Mouse (Mus musculus): ENCODE measurements around the gene Gm44973. TPM values are rescaled to one million over a fixed set of nuclear protein-coding genes. Genes with fewer than 3 reads are reported as not detected.

Gene Gm44973
- polyA plus RNA-seq (2014; fragmentation: Nextera tagmentation; extraction: Ambion mirVana): 0.74 TPM in 1 of 2 replicates, not detected in the other

DNA sequence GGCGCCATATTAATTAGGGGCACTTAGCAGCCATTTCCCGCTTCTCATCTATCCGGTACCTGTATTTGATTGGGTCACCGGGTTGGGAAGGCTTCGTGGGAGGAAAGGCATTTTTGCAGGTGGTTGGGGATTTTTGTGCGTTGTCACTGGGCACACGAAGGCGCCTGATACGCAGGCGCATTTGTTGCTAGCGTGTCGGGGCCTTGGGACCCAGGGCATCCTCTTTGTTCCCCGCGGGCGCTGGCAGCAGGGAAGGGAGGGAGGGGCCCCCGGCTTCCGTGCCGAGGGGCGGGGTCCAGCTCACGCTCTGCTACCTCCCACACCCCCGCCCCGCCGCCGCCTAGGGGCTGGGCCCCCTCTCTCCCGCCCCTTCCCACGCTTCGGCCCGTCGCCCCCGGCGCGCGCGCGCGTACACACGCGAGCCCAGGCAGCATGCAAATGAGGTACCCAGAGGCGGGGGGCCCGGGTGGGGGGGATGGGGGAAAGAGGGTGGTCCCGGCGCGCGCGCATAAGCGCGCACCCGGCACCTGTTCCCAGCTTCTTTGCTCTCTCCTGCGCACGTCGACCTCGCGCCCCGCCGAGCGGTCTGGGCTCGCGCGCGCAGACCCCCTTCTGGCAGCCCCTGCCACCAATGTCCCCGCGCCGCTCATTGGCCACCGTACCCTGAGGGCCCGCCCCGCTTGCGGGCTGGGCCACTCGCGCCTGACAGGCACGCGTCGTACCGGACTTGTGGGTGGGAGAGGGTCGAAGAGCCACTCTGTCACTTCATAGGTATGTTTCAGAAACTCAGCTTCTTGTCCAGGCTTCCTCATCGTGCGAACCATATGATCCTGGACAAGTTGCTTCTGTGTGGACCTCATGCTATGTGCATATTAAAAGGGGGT lies at the start of gene Gm44973:
Gm44973 (plus strand) TSS at position 379 of the 884 bp plus-strand sequence.
- Histone ChIP-seq H3K9ac (peak within 1 kb of the TSS; percentile 76), H3K27ac (ENCODE audit: low read depth) (peak within 1 kb of the TSS; percentile 97), H3K9me3 (ENCODE audit: low read depth, low read length) (no peaks in the 10 kb centered on the region), H3K4me1 (ENCODE audit: insufficient read depth) (no peaks in the 10 kb centered on the region), H3K36me3 (ENCODE audit: insufficient read depth) (peaks cover 26% of the 10 kb centered on the region), H3K27me3 (ENCODE audit: insufficient read depth, low read length) (no peaks in the 10 kb centered on the region), H3K4me2 (peak within 1 kb of the TSS; percentile 66), H3K4me3 (ENCODE audit: low read depth, low read length) (peak within 1 kb of the TSS; percentile 62)
- DNase-seq: peak; percentile 95
- TF ChIP-seq CTCF (IDR thresholded peaks at IDR 0.05; ENCODE audit: low read depth): no peak
- WGBS: 1% methylated on average over 67 of the region's 76 CpGs
- ATAC-seq (ENCODE audit: insufficient read depth): peak; percentile 77

GRCm38 (mm10) chr7:4971068-4971467 lies 44.2 kb upstream of the Gm44973 start, which contains the start of gene Sbk3:
Sbk3 (minus strand) TSS chr7:4971168.
- TF ChIP-seq CTCF (IDR thresholded peaks at IDR 0.05; ENCODE audit: low read depth): no peak
- ATAC-seq (ENCODE audit: insufficient read depth): no peak; the same call in 1 of the 2 replicates
- H3K4me3 ChIP-seq (ENCODE audit: low read depth, low read length): no peak within 1 kb of the TSS
- H3K9ac ChIP-seq: no peak within 1 kb of the TSS
- H3K9me3 ChIP-seq (ENCODE audit: low read depth, low read length): no peaks in the 10 kb centered on the region
- peak within 1 kb of the TSS; percentile 15; the same call in 1 of the 2 replicates for H3K27ac ChIP-seq (ENCODE audit: low read depth)
- no peaks in the 10 kb centered on the region for H3K36me3 ChIP-seq (ENCODE audit: insufficient read depth)
- 38% methylated on average over 6 of the region's 6 CpGs for WGBS
- H3K27me3 ChIP-seq (ENCODE audit: insufficient read depth, low read length): no peaks in the 10 kb centered on the region
- no peak for DNase-seq
- no peak within 1 kb of the TSS for H3K4me2 ChIP-seq
- no peaks in the 10 kb centered on the region for H3K4me1 ChIP-seq (ENCODE audit: insufficient read depth)

- peak; percentile 84 for ATAC-seq (ENCODE audit: insufficient read depth)
- no peaks in the 10 kb centered on the region for H3K36me3 ChIP-seq (ENCODE audit: insufficient read depth)
- H3K9ac ChIP-seq: no peak overlapping the region
- peak overlapping the region; percentile 15; the same call in 1 of the 2 replicates for H3K27ac ChIP-seq (ENCODE audit: low read depth)
- no peak overlapping the region for H3K4me3 ChIP-seq (ENCODE audit: low read depth, low read length)
- H3K9me3 ChIP-seq (ENCODE audit: low read depth, low read length): no peaks in the 10 kb centered on the region
- TF ChIP-seq CTCF (IDR thresholded peaks at IDR 0.05; ENCODE audit: low read depth): no peak
- 11% methylated on average over 7 of the region's 7 CpGs for WGBS
- H3K27me3 ChIP-seq (ENCODE audit: insufficient read depth, low read length): no peaks in the 10 kb centered on the region
- H3K4me1 ChIP-seq (ENCODE audit: insufficient read depth): no peaks in the 10 kb centered on the region
- DNase-seq: peak; percentile 65
- H3K4me2 ChIP-seq: no peak overlapping the region
These were observed 43.6 kb upstream of the Gm44973 start for GRCm38 (mm10) chr7:4971710-4972109.

DNA sequence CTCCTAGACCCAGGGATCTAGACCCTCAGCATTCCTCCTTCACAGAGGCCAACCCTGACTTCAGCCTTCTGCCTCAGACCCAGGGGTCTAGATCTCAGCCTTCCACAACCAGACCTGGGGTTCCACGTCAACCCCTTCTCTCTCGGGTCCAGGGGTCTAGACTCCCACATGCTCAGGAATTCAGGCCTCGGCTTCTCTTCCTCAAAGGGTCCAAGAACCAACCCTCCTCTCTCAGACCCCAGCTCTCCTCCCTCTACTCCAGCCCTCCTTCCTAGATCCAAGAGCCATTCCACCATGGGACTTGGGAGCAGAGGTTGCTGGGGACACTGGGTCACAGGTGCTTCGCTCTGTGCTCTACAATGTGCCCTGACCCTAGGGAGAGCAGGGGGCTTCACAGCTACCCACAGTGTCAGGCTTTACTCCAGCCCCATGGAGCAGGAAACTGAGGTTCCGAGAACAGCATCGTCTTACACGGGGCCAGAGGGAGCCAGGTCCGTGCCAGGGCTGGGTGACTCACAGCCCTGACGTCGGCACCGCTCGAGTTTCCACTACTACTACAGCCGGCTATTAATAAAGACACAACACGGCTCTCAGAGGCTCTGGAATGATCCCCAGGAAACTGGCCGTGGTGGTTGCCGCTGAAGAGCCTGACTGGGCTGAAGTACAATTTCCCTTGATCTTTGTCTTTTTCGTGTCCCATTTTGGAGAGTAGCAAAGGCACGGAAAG lies 42.8 kb upstream of the Gm44973 start:
- TF ChIP-seq CTCF (IDR thresholded peaks at IDR 0.05; ENCODE audit: low read depth): no peak
- Histone ChIP-seq H3K27ac (ENCODE audit: low read depth) (peak overlapping the region; percentile 15), H3K4me1 (ENCODE audit: insufficient read depth) (no peaks in the 10 kb centered on the region), H3K4me3 (ENCODE audit: low read depth, low read length) (no peak overlapping the region), H3K9ac (no peak overlapping the region), H3K27me3 (ENCODE audit: insufficient read depth, low read length) (no peaks in the 10 kb centered on the region), H3K4me2 (no peak overlapping the region), H3K36me3 (ENCODE audit: insufficient read depth) (no peaks in the 10 kb centered on the region), H3K9me3 (ENCODE audit: low read depth, low read length) (no peaks in the 10 kb centered on the region)
- WGBS: 64% methylated on average over 18 of the region's 18 CpGs
- DNase-seq: peak; percentile 15
- ATAC-seq (ENCODE audit: insufficient read depth): 0 out of 2 replicates have a peak, but pooled peaks have one; percentile 1

- no peaks in the 10 kb centered on the region for H3K9me3 ChIP-seq (ENCODE audit: low read depth, low read length)
- no peak overlapping the region for H3K27ac ChIP-seq (ENCODE audit: low read depth)
- H3K9ac ChIP-seq: no peak overlapping the region
- no peak overlapping the region for H3K4me3 ChIP-seq (ENCODE audit: low read depth, low read length)
- H3K4me1 ChIP-seq (ENCODE audit: insufficient read depth): no peaks in the 10 kb centered on the region
- 49% methylated on average over 4 of the region's 4 CpGs for WGBS
- DNase-seq (no peak), ATAC-seq (ENCODE audit: insufficient read depth) (no peak)
- no peak overlapping the region for H3K4me2 ChIP-seq
- H3K36me3 ChIP-seq (ENCODE audit: insufficient read depth): no peaks in the 10 kb centered on the region
- no peak for TF ChIP-seq CTCF (IDR thresholded peaks at IDR 0.05; ENCODE audit: low read depth)
- no peaks in the 10 kb centered on the region for H3K27me3 ChIP-seq (ENCODE audit: insufficient read depth, low read length)
These were observed 39.8 kb upstream of the Gm44973 start for GRCm38 (mm10) chr7:4975455-4975854.

DNA sequence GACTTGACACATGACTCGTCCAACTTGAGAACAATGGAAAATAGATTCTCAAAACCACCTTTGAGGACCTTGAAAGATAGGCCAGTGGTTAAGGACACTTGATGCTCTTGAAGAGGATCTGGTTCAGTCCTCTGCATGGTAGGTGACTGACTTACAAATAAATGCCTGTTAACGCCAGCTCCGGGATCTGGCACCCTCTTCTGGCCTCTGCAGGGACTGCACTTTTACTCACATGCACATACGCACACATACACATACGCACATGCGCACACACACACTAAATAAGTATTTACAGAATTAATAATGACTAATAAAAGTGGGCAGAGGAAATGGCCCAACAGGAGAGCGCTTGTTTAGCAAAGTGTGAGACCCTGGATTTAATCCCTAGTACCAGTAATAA lies 38.5 kb upstream of the Gm44973 start:
- H3K36me3 ChIP-seq (ENCODE audit: insufficient read depth): no peaks in the 10 kb centered on the region
- no peaks in the 10 kb centered on the region for H3K4me1 ChIP-seq (ENCODE audit: insufficient read depth)
- no peak overlapping the region for H3K4me3 ChIP-seq (ENCODE audit: low read depth, low read length)
- H3K27ac ChIP-seq (ENCODE audit: low read depth): no peak overlapping the region
- no peak for DNase-seq
- H3K9ac ChIP-seq: no peak overlapping the region
- H3K4me2 ChIP-seq: no peak overlapping the region
- WGBS: 84% methylated on average over 7 of the region's 7 CpGs
- no peak for ATAC-seq (ENCODE audit: insufficient read depth)
- H3K9me3 ChIP-seq (ENCODE audit: low read depth, low read length): no peaks in the 10 kb centered on the region
- TF ChIP-seq CTCF (IDR thresholded peaks at IDR 0.05; ENCODE audit: low read depth): peak; percentile 30
- no peaks in the 10 kb centered on the region for H3K27me3 ChIP-seq (ENCODE audit: insufficient read depth, low read length)

GRCm38 (mm10) chr7:4988250-4988649 lies 27.0 kb upstream of the Gm44973 start:
- TF ChIP-seq CTCF (IDR thresholded peaks at IDR 0.05; ENCODE audit: low read depth): no peak
- ATAC-seq (ENCODE audit: insufficient read depth): no peak
- Histone ChIP-seq H3K27ac (ENCODE audit: low read depth) (no peak overlapping the region), H3K4me1 (ENCODE audit: insufficient read depth) (no peaks in the 10 kb centered on the region), H3K4me3 (ENCODE audit: low read depth, low read length) (no peak overlapping the region), H3K4me2 (no peak overlapping the region), H3K9me3 (ENCODE audit: low read depth, low read length) (no peaks in the 10 kb centered on the region; the same call in 1 of the 2 replicates), H3K9ac (no peak overlapping the region), H3K36me3 (ENCODE audit: insufficient read depth) (peaks cover 16% of the 10 kb centered on the region), H3K27me3 (ENCODE audit: insufficient read depth, low read length) (no peaks in the 10 kb centered on the region)
- no peak for DNase-seq
- 39% methylated on average over 2 of the region's 2 CpGs for WGBS
